Mouse (Mus musculus) embryo, embryonic 11 days (tissue): ENCODE measurements at regions not wholly inside any gene's neighbourhood (a gene's known extent, or its start where the extent isn't known, plus 50 kb on each side); places are given as distances from the start of the nearest gene placed in this dataset.

ENCODE experiments used
- DNase-seq: peaks from one replicate; pipeline ENCODE4 v3.0.0-alpha.2; 2015

- no peak for DNase-seq
Observed at GRCm38 (mm10) chr9:85136715-85137582, 175.6 kb upstream of the Gm11114 start.

- no peak for DNase-seq
Observed at GRCm38 (mm10) chr9:85139891-85140290, 172.7 kb upstream of the Gm11114 start.

GRCm38 (mm10) chr9:85144363-85144762, 168.2 kb upstream of the Gm11114 start:
- no peak for DNase-seq

GRCm38 (mm10) chr9:85165632-85166031, 146.9 kb upstream of the Gm11114 start:
- DNase-seq = no peak

GRCm38 (mm10) chr9:85167243-85167642, 145.3 kb upstream of the Gm11114 start:
- DNase-seq = no peak

GRCm38 (mm10) chr9:85174431-85174830, 138.1 kb upstream of the Gm11114 start:
- DNase-seq = no peak

- DNase-seq = no peak
Observed at GRCm38 (mm10) chr9:85201202-85201601, 111.4 kb upstream of the Gm11114 start.

- DNase-seq = no peak
Observed at GRCm38 (mm10) chr9:85224870-85225269, 87.7 kb upstream of the Gm11114 start.
